Mouse (Mus musculus) erythroblast, embryonic 14.5 days (primary cell): ENCODE data around the gene Gm29094. TPM values are rescaled to one million over a fixed set of nuclear protein-coding genes. Genes with fewer than 3 reads are reported as not detected.

ENCODE experiments used
- H3K27me3 ChIP-seq: 2 replicates; pipeline ENCODE4 v1.6.1; 2012; ENCODE audit warnings: inconsistent platforms; ENCODE audit not compliant: control insufficient read depth
- H3K36me3 ChIP-seq: 2 replicates; pipeline ENCODE4 v1.6.1; 2012; ENCODE audit warnings: mild to moderate bottlenecking, inconsistent platforms; ENCODE audit not compliant: control insufficient read depth
- H3K4me1 ChIP-seq: 2 replicates; pipeline ENCODE4 v1.6.1; 2012; ENCODE audit warnings: inconsistent platforms; ENCODE audit not compliant: control insufficient read depth
- H3K4me3 ChIP-seq: replicated peaks from 2 replicates; pipeline ENCODE3; 2012; ENCODE audit warnings: moderate library complexity, mild to moderate bottlenecking, inconsistent platforms
- H3K9me3 ChIP-seq: 2 replicates; pipeline ENCODE4 v1.6.1; 2012; ENCODE audit warnings: low read length, inconsistent platforms, mixed read lengths; ENCODE audit not compliant: control insufficient read depth
- GATA1 ChIP-seq: IDR thresholded peaks from 2 replicates; pipeline ENCODE4 v1.6.1; 2012; ENCODE audit warnings: low read length, inconsistent platforms, mixed read lengths
- TAL1 ChIP-seq: IDR thresholded peaks from 3 replicates; pipeline ENCODE4 v1.6.1; 2012; ENCODE audit warnings: low read length, inconsistent platforms, mixed read lengths
- polyA plus RNA-seq: library from polyadenylated mRNA; stranded (reverse); fragments of >175 nt; gene quantifications from 2 replicates; pipeline ENCODE4 v1.2.3, GENCODE M21; 2012

The Gm29094 gene
- polyA plus RNA-seq, 1 experiment, result not detected

- H3K4me1 ChIP-seq, result no peaks in the 10 kb centered on the region
- H3K4me3 ChIP-seq, result no peak overlapping the region
- TF ChIP-seq GATA1 (no peak), TAL1 (no peak)
- no peaks in the 10 kb centered on the region for H3K27me3 ChIP-seq
- H3K36me3 ChIP-seq, result no peaks in the 10 kb centered on the region
- no peaks in the 10 kb centered on the region; the same call in 1 of the 2 replicates for H3K9me3 ChIP-seq
Observed at GRCm38 (mm10) chr9:89263968-89264367, 64.8 kb downstream of the Gm29094 start.

- Histone ChIP-seq H3K4me3 (no peak overlapping the region), H3K27me3 (no peaks in the 10 kb centered on the region), H3K4me1 (no peaks in the 10 kb centered on the region), H3K36me3 (no peaks in the 10 kb centered on the region), H3K9me3 (no peaks in the 10 kb centered on the region; the same call in 1 of the 2 replicates)
- TF ChIP-seq GATA1, result no peak
- no peak for TF ChIP-seq TAL1
Observed at GRCm38 (mm10) chr9:89264571-89264970, 65.4 kb downstream of the Gm29094 start.

Other genes with a start within 250 kb of the Gm29094 start
- not detected in 2 replicates for gene Bcl2a1a, start 242.5 kb upstream of the Gm29094 start, polyA plus RNA-seq
- gene Trim43b, start 106.5 kb upstream of the Gm29094 start, polyA plus RNA-seq, result not detected in 2 replicates
- gene Bcl2a1b, start 170 bp upstream of the Gm29094 start, polyA plus RNA-seq, result 0.04 TPM in 1 of 2 replicates, not detected in the other
- 0.17 and 0.24 TPM in 2 replicates for gene Mthfs, start 11.3 kb downstream of the Gm29094 start, polyA plus RNA-seq